Mouse (Mus musculus): Measurements from ENCODE around the gene Olfr709-ps1. TPM values are rescaled to one million over a fixed set of nuclear protein-coding genes. Genes with fewer than 3 reads are reported as not detected.
"Not testable (repeated sequence)": the region's sequence is repeated elsewhere in the genome, so short reads cannot be mapped to it uniquely, and the experiment has no call there.

The Olfr709-ps1 gene
- polyA plus RNA-seq (2015; fragmentation: Nextera tagmentation; extraction: Ambion mirVana) = not detected in 2 replicates

- no peak for ATAC-seq
- Histone ChIP-seq H3K27ac (ENCODE audit: low read depth, low read length) (no peak within 1 kb of the TSS), H3K27me3 (replicated peaks; ENCODE audit: control insufficient read depth, insufficient read depth, low read length) (no peaks in the 10 kb centered on the region), H3K4me1 (ENCODE audit: control insufficient read depth, insufficient read depth, low read depth, low read length) (no peaks in the 10 kb centered on the region), H3K9ac (ENCODE audit: low read depth, low read length) (no peak within 1 kb of the TSS), H3K4me3 (ENCODE audit: low read length) (no peak within 1 kb of the TSS), H3K4me2 (ENCODE audit: low read length) (no peak within 1 kb of the TSS), H3K9me3 (ENCODE audit: control insufficient read depth, low read length) (no peaks in the 10 kb centered on the region), H3K36me3 (ENCODE audit: control insufficient read depth, insufficient read depth, low read length) (no peaks in the 10 kb centered on the region)
Observed at GRCm38 (mm10) chr7:106932119-106932518, at the start of gene Olfr709-ps1. Gene Olfr709-ps1, minus strand, starts transcription at chr7:106932219.

GRCm38 (mm10) chr7:106975353-106975752 is 43.3 kb upstream of the Olfr709-ps1 start, which contains the start of gene Olfr711:
Gene Olfr711, minus strand, starts transcription at chr7:106975453.
- H3K9me3 ChIP-seq (ENCODE audit: control insufficient read depth, low read length) = no peaks in the 10 kb centered on the region
- no peak within 1 kb of the TSS for H3K27ac ChIP-seq (ENCODE audit: low read depth, low read length)
- WGBS = 71% methylated on average over 1 of the region's 1 CpGs
- no peaks in the 10 kb centered on the region for H3K27me3 ChIP-seq (replicated peaks; ENCODE audit: control insufficient read depth, insufficient read depth, low read length)
- H3K4me2 ChIP-seq (ENCODE audit: low read length) = no peak within 1 kb of the TSS
- no peaks in the 10 kb centered on the region for H3K4me1 ChIP-seq (ENCODE audit: control insufficient read depth, insufficient read depth, low read depth, low read length)
- H3K9ac ChIP-seq (ENCODE audit: low read depth, low read length) = no peak within 1 kb of the TSS
- H3K4me3 ChIP-seq (ENCODE audit: low read length) = no peak within 1 kb of the TSS
- no peaks in the 10 kb centered on the region for H3K36me3 ChIP-seq (ENCODE audit: control insufficient read depth, insufficient read depth, low read length)
- ATAC-seq = no peak

GRCm38 (mm10) chr7:106967503-106967902 is 35.5 kb upstream of the Olfr709-ps1 start:
- H3K9me3 ChIP-seq (ENCODE audit: control insufficient read depth, low read length); H3K27me3 ChIP-seq (replicated peaks; ENCODE audit: control insufficient read depth, insufficient read depth, low read length); H3K9ac ChIP-seq (ENCODE audit: low read depth, low read length); H3K36me3 ChIP-seq (ENCODE audit: control insufficient read depth, insufficient read depth, low read length); H3K4me1 ChIP-seq (ENCODE audit: control insufficient read depth, insufficient read depth, low read depth, low read length); H3K4me2 ChIP-seq (ENCODE audit: low read length); H3K4me3 ChIP-seq (ENCODE audit: low read length); ATAC-seq; H3K27ac ChIP-seq (ENCODE audit: low read depth, low read length): not testable (repeated sequence)

GRCm38 (mm10) chr7:106963837-106964236 is 31.8 kb upstream of the Olfr709-ps1 start, which contains the start of gene Olfr6:
Gene Olfr6, minus strand, starts transcription at chr7:106963937.
- 77% methylated on average over 1 of the region's 1 CpGs for WGBS
- Histone ChIP-seq H3K4me3 (ENCODE audit: low read length) (no peak within 1 kb of the TSS), H3K4me2 (ENCODE audit: low read length) (no peak within 1 kb of the TSS), H3K27ac (ENCODE audit: low read depth, low read length) (no peak within 1 kb of the TSS), H3K27me3 (replicated peaks; ENCODE audit: control insufficient read depth, insufficient read depth, low read length) (no peaks in the 10 kb centered on the region), H3K9me3 (ENCODE audit: control insufficient read depth, low read length) (no peaks in the 10 kb centered on the region), H3K36me3 (ENCODE audit: control insufficient read depth, insufficient read depth, low read length) (no peaks in the 10 kb centered on the region), H3K9ac (ENCODE audit: low read depth, low read length) (no peak within 1 kb of the TSS), H3K4me1 (ENCODE audit: control insufficient read depth, insufficient read depth, low read depth, low read length) (no peaks in the 10 kb centered on the region)
- no peak for ATAC-seq

- Histone ChIP-seq H3K27me3 (replicated peaks; ENCODE audit: control insufficient read depth, insufficient read depth, low read length) (no peaks in the 10 kb centered on the region), H3K4me3 (ENCODE audit: low read length) (no peak within 1 kb of the TSS), H3K4me2 (ENCODE audit: low read length) (no peak within 1 kb of the TSS), H3K9ac (ENCODE audit: low read depth, low read length) (no peak within 1 kb of the TSS), H3K9me3 (ENCODE audit: control insufficient read depth, low read length) (no peaks in the 10 kb centered on the region), H3K4me1 (ENCODE audit: control insufficient read depth, insufficient read depth, low read depth, low read length) (no peaks in the 10 kb centered on the region), H3K27ac (ENCODE audit: low read depth, low read length) (no peak within 1 kb of the TSS), H3K36me3 (ENCODE audit: control insufficient read depth, insufficient read depth, low read length) (no peaks in the 10 kb centered on the region)
- WGBS = 81% methylated on average over 3 of the region's 3 CpGs
- no peak for ATAC-seq
Observed at GRCm38 (mm10) chr7:106948212-106948611, 16.2 kb upstream of the Olfr709-ps1 start, which contains the start of gene Olfr710. Gene Olfr710, minus strand, starts transcription at chr7:106948312.

- H3K4me3 ChIP-seq (ENCODE audit: low read length); ATAC-seq; H3K9me3 ChIP-seq (ENCODE audit: control insufficient read depth, low read length); H3K27ac ChIP-seq (ENCODE audit: low read depth, low read length); H3K27me3 ChIP-seq (replicated peaks; ENCODE audit: control insufficient read depth, insufficient read depth, low read length); H3K4me1 ChIP-seq (ENCODE audit: control insufficient read depth, insufficient read depth, low read depth, low read length); H3K36me3 ChIP-seq (ENCODE audit: control insufficient read depth, insufficient read depth, low read length); H3K9ac ChIP-seq (ENCODE audit: low read depth, low read length); H3K4me2 ChIP-seq (ENCODE audit: low read length): not testable (repeated sequence)
- WGBS = 85% methylated on average over 2 of the region's 7 CpGs
Observed at GRCm38 (mm10) chr7:106920961-106921360, 11.1 kb downstream of the Olfr709-ps1 start.

- no peak within 1 kb of the TSS for H3K4me2 ChIP-seq (ENCODE audit: low read length)
- WGBS = 61% methylated on average over 2 of the region's 2 CpGs
- no peaks in the 10 kb centered on the region for H3K36me3 ChIP-seq (ENCODE audit: control insufficient read depth, insufficient read depth, low read length)
Observed at GRCm38 (mm10) chr7:106907676-106908075, 24.3 kb downstream of the Olfr709-ps1 start, which contains the start of gene Olfr1532-ps1. Gene Olfr1532-ps1, plus strand, starts transcription at chr7:106908001.

GRCm38 (mm10) chr7:106901141-106901540 is 30.9 kb downstream of the Olfr709-ps1 start, which contains the start of gene Olfr707:
Gene Olfr707, minus strand, starts transcription at chr7:106901241.
- H3K4me2 ChIP-seq (ENCODE audit: low read length); H3K4me3 ChIP-seq (ENCODE audit: low read length); H3K27me3 ChIP-seq (replicated peaks; ENCODE audit: control insufficient read depth, insufficient read depth, low read length); H3K27ac ChIP-seq (ENCODE audit: low read depth, low read length); H3K4me1 ChIP-seq (ENCODE audit: control insufficient read depth, insufficient read depth, low read depth, low read length); H3K9me3 ChIP-seq (ENCODE audit: control insufficient read depth, low read length); H3K36me3 ChIP-seq (ENCODE audit: control insufficient read depth, insufficient read depth, low read length); H3K9ac ChIP-seq (ENCODE audit: low read depth, low read length); ATAC-seq: not testable (repeated sequence)
- WGBS = 84% methylated on average over 3 of the region's 3 CpGs

More at GRCm38 (mm10) chr7:106907676-106908075, 24.3 kb downstream of the Olfr709-ps1 start, which contains the start of gene Olfr1532-ps1:
- ATAC-seq = no peak
- Histone ChIP-seq H3K27me3 (replicated peaks; ENCODE audit: control insufficient read depth, insufficient read depth, low read length) (no peaks in the 10 kb centered on the region), H3K27ac (ENCODE audit: low read depth, low read length) (no peak within 1 kb of the TSS), H3K4me1 (ENCODE audit: control insufficient read depth, insufficient read depth, low read depth, low read length) (no peaks in the 10 kb centered on the region), H3K9me3 (ENCODE audit: control insufficient read depth, low read length) (no peaks in the 10 kb centered on the region), H3K4me3 (ENCODE audit: low read length) (no peak within 1 kb of the TSS), H3K9ac (ENCODE audit: low read depth, low read length) (no peak within 1 kb of the TSS)

- Histone ChIP-seq H3K9ac (ENCODE audit: low read depth, low read length) (no peak within 1 kb of the TSS), H3K36me3 (ENCODE audit: control insufficient read depth, insufficient read depth, low read length) (no peaks in the 10 kb centered on the region), H3K4me2 (ENCODE audit: low read length) (no peak within 1 kb of the TSS), H3K9me3 (ENCODE audit: control insufficient read depth, low read length) (no peaks in the 10 kb centered on the region), H3K4me3 (ENCODE audit: low read length) (no peak within 1 kb of the TSS), H3K4me1 (ENCODE audit: control insufficient read depth, insufficient read depth, low read depth, low read length) (no peaks in the 10 kb centered on the region), H3K27me3 (replicated peaks; ENCODE audit: control insufficient read depth, insufficient read depth, low read length) (no peaks in the 10 kb centered on the region), H3K27ac (ENCODE audit: low read depth, low read length) (no peak within 1 kb of the TSS)
- 83% methylated on average over 2 of the region's 2 CpGs for WGBS
- no peak for ATAC-seq
Observed at GRCm38 (mm10) chr7:106888062-106888461, 44.0 kb downstream of the Olfr709-ps1 start, which contains the start of gene Olfr706. Gene Olfr706, minus strand, starts transcription at chr7:106888162.

Data from hindbrain, embryonic 16.5 days (tissue).